In genomic region chr11:50653746-50654431, GRCm38 (mm10) we compare ENCODE assay signal across 13 mouse cellular contexts. TPM values are rescaled to one million over a fixed set of nuclear protein-coding genes. Genes with fewer than 3 reads are reported as not detected.
DNase-seq lines count a peak whose midpoint lies in the region; TF ChIP-seq lines count a peak whose summit lies in the region.
"Had no signal": no experiment of that assay in that cellular context is flagged by ENCODE, and none has a peak within 500 bp of the region (broad histone marks: within the 10 kb centered on the region; RNA-seq: fewer than 3 reads in every experiment).

No protein-coding gene starts in this region.

- H3K79me2 ChIP-seq in heart, adult 2 months (replicated peaks; ENCODE audit: control insufficient read depth, insufficient read depth, low read length), result no peaks in the 10 kb centered on the region

- H3K4me1 ChIP-seq in heart, adult 2 months (ENCODE audit: control insufficient read depth, insufficient read depth, low read length), result peaks cover 11% of the 10 kb centered on the region
- H3K4me1 ChIP-seq: midbrain, embryonic 10.5 days had no signal

- peak; percentile 97 for DNase-seq in heart, adult 11 months
- no peak for DNase-seq in heart, postnatal 25 days (ENCODE audit: low spot score)
- peak; percentile 78 for DNase-seq in brain, adult 2 months (ENCODE audit: low read depth, low spot score)
- DNase-seq in heart, adult 2 months, result peak; percentile 50 to 62
- DNase-seq in heart, postnatal 4 days, result peak; percentile 57
- DNase-seq in layer of hippocampus, adult 9-10 months (ENCODE audit: low spot score), result no peak
- DNase-seq in left cerebral cortex, postnatal 4 days, result no peak
- no peak for DNase-seq in neural tube, embryonic 10.5 days (ENCODE audit: extremely low spot score, low spot score)
- DNase-seq: gastrocnemius, postnatal 36 days; kidney, adult 8-10 months; liver; retina, postnatal 1 day had no signal

- no peak overlapping the region for H3K9ac ChIP-seq in heart, adult 2 months (ENCODE audit: low read depth, low read length)

- no peaks in the 10 kb centered on the region; the same call in 1 of the 2 replicates for H3K36me3 ChIP-seq in heart, adult 2 months (ENCODE audit: control insufficient read depth, insufficient read depth, low read length)
- H3K36me3 ChIP-seq: midbrain, embryonic 10.5 days had no signal

- no peak for TF ChIP-seq CTCF in heart, adult 2 months (IDR thresholded peaks at IDR 0.05)

- peak overlapping the region; percentile 59 for H3K27ac ChIP-seq in heart, adult 2 months
- H3K27ac ChIP-seq: midbrain, embryonic 10.5 days had no signal

- intact Hi-C loops in heart, postnatal 25 days (cut with DNase I), result no loop called here
- intact Hi-C loops in heart, adult 2 months (cut with DNase I), result loop anchor here (5.0 kb wide), 1 partner anchor 88 kb away; no protein-coding TSS in a partner anchor
- intact Hi-C loops in left cerebral cortex, postnatal 4 days (cut with DNase I), result no loop called here

- TF ChIP-seq EP300 in heart, adult 2 months (IDR thresholded peaks at IDR 0.05; ENCODE audit: insufficient read depth, low read depth, low read length), result peak; percentile 72; the same call in 1 of the 2 replicates

- no peaks in the 10 kb centered on the region for H3K27me3 ChIP-seq in heart, adult 2 months (ENCODE audit: control insufficient read depth, insufficient read depth, low read length)

- WGBS in heart, adult 2 months, result 35% methylated on average over 9 of the region's 9 CpGs

- H3K4me3 ChIP-seq in heart, adult 2 months, result no peak overlapping the region
- H3K4me3 ChIP-seq: midbrain, embryonic 10.5 days had no signal

- TF ChIP-seq POLR2A in heart, adult 2 months (IDR thresholded peaks at IDR 0.05; ENCODE audit: insufficient read depth, low read depth, low read length), result no peak

RNA-seq across cellular contexts. Expression of gene Adamts2, which starts 52.0 kb away (rescaled TPM):
- total RNA-seq in heart, postnatal 25 days (2021), result 10 to 100 TPM; 19.1 to 20.0 TPM
- total RNA-seq in heart, adult 2 months (2021), result 10 to 100 TPM in 1 of 2 experiments, 1 to 10 TPM in 1; 8.0 to 10.6 TPM
- polyA plus RNA-seq in heart, adult 2 months (2012; rRNA removed), result 14.4 and 18.9 TPM in 2 replicates
- 10 to 100 TPM; 28.5 to 32.0 TPM for total RNA-seq in heart, postnatal 4 days (2021)
- 10 to 100 TPM in 1 of 2 experiments, 1 to 10 TPM in 1; 9.6 to 10.2 TPM for total RNA-seq in left cerebral cortex, postnatal 4 days (2021)

Comparison
In these comparisons a context has a peak if more than half of its experiments do, and no peak if none do; other contexts are left out.
1. DNase-seq: peak in heart, adult 11 months (single experiment), brain, adult 2 months (single experiment), heart, adult 2 months (2 of 2) and heart, postnatal 4 days (single experiment); none in heart, postnatal 25 days (single experiment), layer of hippocampus, adult 9-10 months (single experiment), left cerebral cortex, postnatal 4 days (single experiment) and neural tube, embryonic 10.5 days (single experiment).